Mouse (Mus musculus): ENCODE measurements around the gene Tenm4. TPM values are rescaled to one million over a fixed set of nuclear protein-coding genes. Genes with fewer than 3 reads are reported as not detected.

Gene Tenm4
- total RNA-seq, 4 experiments from 2014 or later = 18.1 to 36.5 (median 27.2) TPM

GRCm38 (mm10) chr7:96409323-96409880 lies 238.4 kb downstream of the Tenm4 start:
- DNase-seq = no peak

DNA sequence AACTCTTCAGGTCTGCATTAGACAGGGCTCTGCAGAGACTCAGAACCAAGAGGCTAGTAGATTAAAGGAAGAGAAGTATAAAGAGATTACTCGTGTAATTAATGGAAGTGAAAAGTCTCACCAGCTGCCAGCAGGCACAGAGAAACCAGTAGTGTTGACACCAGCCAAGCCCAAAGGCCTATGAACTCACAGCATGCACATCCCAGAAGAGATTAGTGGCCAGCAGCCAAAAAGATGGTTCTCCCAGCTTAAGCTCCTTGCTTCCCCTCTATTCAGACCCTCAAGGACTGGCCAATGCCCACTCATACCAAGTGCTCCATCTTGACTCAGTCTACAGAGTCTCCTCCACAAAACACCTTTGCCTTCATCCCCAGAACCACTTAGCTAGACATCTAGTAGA lies 242.8 kb downstream of the Tenm4 start:
- no peak for DNase-seq

DNA sequence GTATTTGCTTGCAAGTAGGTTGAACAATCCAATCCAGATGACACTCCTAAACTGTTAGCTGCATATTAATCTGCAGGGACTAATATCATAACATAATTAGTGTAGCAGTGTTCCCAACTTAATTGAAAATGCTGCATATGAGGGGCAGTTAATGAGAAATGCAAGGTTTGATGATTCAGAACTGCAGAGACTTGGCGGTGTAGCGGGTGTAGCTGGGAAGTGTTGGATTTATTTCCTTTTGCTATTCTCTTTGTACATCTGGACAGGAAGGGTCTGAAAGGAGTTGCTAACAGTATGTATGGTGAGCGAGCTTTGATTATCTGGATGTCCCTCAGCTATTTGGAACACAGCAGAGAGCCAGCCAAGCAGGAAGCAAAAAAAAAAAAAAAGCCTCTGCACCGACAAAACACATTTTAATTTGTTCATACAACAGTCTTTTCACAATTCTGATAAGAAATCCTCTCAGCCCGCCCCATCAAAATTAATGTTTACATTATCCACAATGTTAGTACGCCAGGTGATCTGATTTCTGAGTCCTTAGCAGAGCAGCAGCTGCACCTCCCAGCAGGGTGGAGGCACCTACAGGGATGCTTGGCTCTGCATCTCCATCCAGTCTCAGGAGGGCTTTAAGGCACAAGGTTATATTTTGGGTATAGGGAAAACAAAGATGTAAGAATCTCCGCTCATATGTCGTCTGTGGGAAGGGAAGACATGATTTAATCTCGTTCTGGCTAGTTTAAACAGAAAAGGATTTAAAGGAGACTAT lies 243.4 kb downstream of the Tenm4 start:
- no peak for DNase-seq

DNA sequence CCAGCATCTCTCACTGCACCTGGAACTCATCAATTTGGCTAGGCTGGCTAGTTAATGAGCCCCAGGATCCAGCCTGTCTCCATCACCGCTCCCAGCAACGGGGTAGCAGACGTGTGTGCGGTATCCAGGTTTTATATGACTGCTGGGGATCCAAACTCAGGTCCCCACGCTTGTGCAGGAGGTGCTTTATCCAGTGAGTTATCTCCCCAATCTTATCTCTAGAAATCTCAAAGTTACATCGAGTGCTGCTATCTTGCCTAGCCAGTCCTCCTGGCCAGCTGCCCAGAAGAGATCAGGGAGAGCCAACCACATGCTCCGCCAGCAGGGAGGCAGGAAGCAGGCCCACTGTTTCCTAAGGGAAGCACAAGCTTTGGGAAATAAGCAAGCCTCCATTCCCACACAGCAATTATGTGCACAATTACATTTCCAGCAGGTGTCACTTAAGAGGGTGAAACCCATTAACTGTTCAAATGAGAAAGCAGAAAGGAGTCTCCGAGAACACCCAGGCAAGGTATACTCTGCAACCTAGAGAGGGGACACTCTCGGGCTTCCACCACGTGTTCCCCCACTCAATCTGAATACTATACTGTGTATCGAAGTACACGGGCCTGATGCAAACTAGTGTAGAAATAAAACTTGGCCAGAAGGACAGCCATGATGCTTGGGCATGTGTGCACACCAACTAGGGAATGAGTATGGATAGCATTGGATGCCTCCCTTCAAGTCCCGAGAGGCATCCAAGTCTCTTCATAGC lies 246.4 kb downstream of the Tenm4 start:
- DNase-seq = peak; percentile 30

- DNase-seq = no peak
Observed at GRCm38 (mm10) chr7:96418146-96418545, 247.1 kb downstream of the Tenm4 start.

DNA sequence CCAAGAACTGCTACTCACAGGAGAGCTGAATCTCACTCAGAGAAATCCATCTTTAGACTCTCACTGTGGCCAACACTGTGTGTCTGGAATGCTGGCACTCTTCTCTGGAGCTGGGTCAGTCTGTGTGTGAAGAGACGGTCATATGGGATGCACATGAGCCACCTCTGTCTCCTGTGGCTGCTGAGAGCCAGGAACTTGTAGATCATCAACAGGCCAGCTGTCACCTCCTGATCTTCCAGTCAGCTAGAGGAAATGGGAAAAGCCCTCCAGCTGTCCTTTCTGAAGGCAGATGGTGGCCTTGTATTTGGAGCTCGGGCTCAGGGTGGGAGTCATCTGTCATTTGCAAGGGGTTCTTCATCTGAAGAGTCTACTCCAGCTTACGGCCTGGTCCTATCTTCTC lies 249.0 kb downstream of the Tenm4 start:
- DNase-seq = no peak

DNA sequence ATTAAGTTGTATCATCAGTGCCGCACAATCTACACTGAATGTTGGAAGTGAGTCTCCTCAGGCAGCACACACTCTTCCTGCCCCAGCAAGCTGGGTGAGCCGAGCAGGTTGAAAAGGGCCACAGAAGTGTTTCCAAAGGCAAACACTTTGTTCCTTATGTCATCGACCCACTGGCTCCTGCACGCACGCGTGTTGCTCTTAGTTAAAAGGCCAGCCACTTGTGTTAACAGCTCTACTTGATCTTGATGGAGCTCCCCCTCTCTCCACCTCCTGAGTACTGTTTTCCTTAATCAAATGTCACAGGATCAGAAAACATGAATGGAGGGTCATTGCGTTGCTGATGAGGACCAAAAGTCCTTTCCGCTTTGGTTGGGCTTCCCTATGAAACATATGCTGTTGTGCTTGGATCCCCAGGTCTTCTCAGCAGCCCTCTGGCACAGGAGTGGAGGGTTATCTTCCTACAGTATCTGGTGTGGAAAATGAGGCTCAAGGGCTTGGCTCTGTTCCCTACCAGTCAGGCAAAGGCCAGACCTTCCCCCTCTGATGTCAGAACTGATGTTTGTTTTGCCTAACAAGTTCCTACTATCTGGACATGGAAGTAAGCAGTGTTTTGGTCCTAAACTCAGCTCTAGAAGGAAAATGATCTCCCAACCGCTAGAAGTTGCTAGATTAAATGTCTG lies 250.0 kb downstream of the Tenm4 start:
- no peak for DNase-seq

- no peak for DNase-seq
Observed at GRCm38 (mm10) chr7:96426954-96427353, 255.9 kb downstream of the Tenm4 start.

DNA sequence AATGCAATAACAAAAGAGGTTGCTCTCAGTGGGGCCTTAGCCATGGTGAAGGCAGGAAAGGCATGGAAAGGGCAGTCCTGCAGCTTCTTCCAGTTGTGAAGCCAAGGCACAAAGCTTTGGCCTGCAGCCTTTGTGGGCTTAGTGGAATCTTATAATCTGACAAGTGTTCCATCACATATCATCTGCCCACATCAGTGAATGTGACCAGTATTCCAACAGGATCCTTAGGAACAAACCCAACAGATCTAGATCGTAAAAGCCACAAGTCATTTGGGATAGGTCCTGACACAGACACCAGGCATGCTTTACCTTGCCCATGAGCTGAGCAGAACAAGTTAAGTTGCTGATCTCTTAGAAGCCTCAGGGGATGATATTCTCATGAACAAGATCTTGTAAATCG lies 262.3 kb downstream of the Tenm4 start:
- DNase-seq = no peak

- no peak for DNase-seq
Observed at GRCm38 (mm10) chr7:96438392-96438791, 267.3 kb downstream of the Tenm4 start.

DNA sequence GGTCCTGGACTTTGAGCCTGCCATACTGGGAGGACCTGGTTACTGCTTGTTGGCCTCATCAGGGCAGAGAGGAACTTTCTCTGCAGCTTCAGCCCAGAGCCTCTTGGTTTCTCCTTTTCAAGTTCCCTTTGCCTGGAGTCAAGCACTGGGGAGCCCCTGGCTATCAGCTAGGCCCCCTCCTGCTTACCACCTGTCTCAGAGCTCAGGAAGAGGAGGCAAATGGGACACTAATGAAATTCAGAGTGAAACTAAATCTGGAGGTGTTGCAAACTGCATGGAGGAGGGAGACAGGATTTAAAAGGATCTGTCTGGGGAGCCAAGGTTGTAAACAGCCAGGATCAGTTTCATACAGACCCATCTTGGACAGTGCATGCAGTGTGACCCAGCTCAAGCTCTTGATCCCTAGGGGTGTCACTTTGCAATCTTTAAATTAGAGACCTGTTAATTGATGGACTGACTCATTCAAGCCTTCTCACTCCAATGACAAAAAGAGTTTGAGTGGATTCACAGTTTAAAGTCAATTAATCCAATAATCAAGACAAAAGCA lies 269.2 kb downstream of the Tenm4 start:
- DNase-seq = no peak

- no peak for DNase-seq
Observed at GRCm38 (mm10) chr7:96445771-96446170, 274.7 kb downstream of the Tenm4 start.

GRCm38 (mm10) chr7:96447806-96448397 lies 276.9 kb downstream of the Tenm4 start:
- DNase-seq = no peak

GRCm38 (mm10) chr7:96455957-96456356 lies 284.9 kb downstream of the Tenm4 start:
- DNase-seq = peak; percentile 2

DNA sequence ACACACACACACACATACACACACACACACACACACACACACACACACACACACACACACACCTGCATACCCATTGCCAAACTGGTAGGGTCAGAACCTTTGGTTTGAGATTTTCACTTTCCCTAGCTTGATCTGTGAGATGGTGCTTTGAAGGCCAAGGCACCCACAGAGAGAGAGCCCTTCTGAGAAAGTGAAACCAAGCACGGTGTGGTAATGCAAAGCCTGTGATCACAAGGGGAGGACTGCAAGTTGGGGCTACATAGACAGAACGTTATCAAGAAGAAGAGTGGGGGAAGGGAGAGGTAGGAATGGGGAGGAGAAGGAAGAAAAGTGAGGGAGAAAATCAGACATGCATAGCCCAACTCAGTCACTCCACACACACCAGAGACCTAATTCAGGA lies 285.6 kb downstream of the Tenm4 start:
- DNase-seq = no peak

DNA sequence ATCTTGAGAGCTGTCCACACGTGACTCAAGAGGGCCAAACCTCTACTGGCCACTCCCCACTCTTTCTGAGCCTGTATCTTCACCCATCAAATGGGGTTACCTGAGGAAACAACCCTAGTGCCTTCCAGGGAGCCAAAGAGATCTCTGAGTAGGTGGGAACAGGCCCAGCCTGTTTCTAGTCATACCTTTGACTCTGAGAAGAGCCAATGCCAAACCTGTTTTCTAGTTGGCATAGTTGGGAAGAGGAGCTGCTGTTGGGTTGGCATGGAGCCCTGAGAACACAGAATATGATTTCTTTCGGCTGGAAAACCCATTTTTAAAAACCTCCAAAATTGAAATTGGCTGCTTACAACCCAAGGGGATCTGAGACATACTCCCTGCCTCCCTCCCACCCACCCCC lies 286.8 kb downstream of the Tenm4 start:
- DNase-seq = no peak

DNA sequence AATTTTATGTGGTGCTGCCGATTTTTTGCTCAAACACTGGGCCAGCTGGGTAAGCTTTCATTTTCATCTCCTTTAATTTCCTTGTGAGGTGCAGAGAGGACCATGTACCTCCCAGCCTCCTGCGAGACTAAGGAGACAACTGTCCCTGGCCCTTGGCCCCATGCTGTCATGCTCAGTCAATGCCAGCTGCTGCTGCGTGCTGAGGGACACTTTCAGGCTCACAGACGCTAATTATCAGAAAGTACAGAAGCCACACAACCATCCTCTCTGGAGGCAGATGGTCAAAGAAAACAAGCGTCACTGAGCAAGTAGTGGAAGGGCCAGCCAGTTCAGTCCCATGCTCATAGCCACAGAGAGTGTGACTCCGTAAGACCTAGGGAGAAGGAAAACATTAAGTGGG lies 287.9 kb downstream of the Tenm4 start:
- DNase-seq = no peak

- DNase-seq = no peak
Observed at GRCm38 (mm10) chr7:96466761-96467160, 295.7 kb downstream of the Tenm4 start.

DNA sequence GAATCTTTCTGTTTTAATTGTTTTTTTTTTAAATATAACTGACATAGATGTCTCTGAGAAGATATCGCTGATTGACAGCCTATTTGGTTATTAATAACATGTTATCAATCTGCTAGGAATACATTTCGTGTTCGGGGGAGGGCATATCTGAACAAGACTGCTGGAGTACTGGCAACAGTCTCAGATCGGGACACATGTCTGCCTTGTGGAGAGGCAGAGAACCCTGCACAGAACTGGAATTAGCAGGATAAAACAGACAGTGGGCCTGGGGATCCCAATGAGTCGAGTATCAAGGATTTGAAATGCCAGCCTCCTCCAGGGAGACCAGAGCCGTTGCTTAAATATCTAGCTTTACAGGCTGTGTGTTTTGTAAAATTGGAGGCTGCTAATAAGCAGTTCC lies 299.8 kb downstream of the Tenm4 start:
- DNase-seq = no peak

DNA sequence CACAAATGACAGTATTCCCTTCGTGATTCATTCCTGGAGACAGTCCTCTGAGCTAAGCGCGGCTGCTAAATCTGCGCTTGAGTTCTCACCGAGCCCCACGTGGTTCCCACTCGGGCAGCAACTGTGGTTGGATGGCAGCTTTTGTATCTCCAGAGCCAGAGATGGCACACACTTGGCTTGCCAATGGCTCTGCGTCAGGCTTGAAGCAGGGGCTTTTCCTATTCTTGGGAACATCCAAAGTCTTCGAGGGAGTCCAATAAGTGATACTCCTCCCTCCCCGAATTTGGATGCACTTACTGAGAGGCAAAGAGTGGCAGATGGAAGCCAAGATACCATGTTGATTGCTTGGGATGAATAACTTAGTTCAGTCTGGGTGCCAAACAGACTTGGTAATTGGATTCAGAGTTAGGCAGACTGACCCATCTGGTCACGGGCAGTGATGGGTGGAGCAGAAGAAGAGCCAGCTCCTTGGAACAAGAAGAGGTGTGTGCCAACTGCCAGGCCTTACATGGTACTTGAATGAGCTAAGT lies 303.6 kb downstream of the Tenm4 start:
- DNase-seq = no peak

- DNase-seq = no peak
Observed at GRCm38 (mm10) chr7:96476987-96477613, 306.1 kb downstream of the Tenm4 start.

- no peak for DNase-seq
Observed at GRCm38 (mm10) chr7:96479139-96479538, 308.1 kb downstream of the Tenm4 start.
